Mouse (Mus musculus): Measurements from ENCODE around the gene Sncg.
"Not testable (repeated sequence)": the region's sequence is repeated elsewhere in the genome, so short reads cannot be mapped to it uniquely, and the experiment has no call there.

The Sncg gene

GRCm38 (mm10) chr14:34370921-34371320 lies 3.7 kb downstream of the Sncg start:
- no peak for DNase-seq (ENCODE audit: low read depth in 2 of 2, low spot score in 2 of 2)

DNA sequence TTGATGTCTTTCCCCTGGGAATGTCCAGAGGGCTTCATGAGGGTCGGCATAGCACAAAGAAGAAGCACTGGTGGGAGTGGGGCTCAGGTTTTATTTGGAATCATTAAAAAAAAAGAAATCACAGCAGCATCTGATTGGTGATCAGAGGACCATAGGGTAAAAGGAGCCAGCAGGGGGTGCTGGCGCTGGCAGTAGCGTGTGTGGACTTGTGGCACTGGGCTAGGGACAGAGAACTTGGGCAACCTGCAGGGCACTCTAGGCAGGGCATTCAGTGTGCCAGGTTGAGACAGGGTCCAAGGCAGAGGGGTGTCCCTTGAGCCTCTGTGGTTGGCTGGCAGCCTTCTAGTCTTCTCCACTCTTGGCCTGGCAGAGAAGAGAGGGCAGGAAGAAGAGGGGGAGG lies 4.4 kb downstream of the Sncg start:
- no peak for DNase-seq (ENCODE audit: low read depth in 2 of 2, low spot score in 2 of 2)

DNA sequence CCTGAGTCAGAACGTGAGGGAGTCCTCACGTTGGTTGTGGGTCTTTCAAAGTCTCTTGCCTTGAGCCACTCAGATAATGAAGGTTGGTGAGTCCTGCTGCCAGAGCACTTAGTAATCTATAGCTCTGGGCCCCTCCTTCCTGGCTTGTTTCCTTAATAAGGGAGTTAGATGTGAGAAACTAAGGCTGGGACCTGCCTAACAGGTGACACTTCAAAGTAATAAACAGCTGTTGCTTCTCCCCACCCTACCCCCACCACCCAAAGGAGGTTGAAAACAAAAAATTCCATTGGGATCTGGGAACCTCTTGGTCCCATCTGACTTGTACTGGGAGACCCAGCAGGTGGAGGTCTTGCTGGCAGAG lies 9.5 kb downstream of the Sncg start:
- no peak for DNase-seq (ENCODE audit: low read depth in 2 of 2, low spot score in 2 of 2)

DNA sequence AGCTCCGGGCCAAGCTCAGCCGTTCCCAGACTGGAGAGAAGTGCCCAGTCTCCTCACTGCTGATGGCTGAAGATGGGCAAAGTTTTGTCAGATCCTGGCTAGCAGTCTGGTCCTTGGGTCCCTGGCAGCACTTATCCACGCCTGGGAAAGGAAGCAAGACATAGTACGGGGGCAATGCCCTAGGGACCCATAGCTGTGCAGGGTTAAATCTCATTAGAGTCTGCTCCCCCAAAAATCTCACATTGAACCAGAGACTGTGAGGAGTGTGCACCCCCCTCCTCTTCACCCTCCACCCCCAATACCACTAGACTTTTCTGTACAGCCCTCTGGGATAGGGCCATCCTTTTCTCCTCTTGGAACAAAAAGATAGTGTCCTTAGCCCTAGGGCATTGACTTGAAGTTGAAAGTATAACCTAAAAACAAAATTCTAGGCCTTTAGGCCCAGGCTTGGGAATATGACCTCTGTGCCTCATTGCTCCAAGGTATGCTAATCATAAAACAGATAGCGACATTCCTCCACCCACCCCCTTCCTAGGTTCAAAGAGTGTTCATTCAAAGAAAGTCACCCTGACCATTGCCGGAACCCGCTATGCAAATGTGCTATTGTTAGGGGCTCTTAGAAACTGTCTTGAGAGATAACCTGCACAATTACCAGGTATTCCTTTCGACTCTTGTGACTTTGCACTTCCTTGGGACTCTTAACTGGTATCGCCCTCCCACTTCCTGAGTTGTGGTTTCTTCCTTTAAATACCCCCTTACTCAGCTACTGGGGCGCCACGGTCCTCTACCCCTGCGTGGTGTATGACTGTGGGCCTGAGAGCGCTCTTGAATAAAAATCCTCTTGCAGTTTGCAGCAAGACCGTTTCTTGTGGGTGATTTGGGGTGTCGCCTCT lies 10.1 kb downstream of the Sncg start:
- DNase-seq (ENCODE audit: low read depth in 2 of 2, low spot score in 2 of 2), result not testable (repeated sequence)

- peak; percentile 36 to 61 for DNase-seq (ENCODE audit: low read depth in 2 of 2, low spot score in 2 of 2)
Measured at GRCm38 (mm10) chr14:34363490-34364253, 10.9 kb downstream of the Sncg start.

GRCm38 (mm10) chr14:34362726-34363445 lies 11.7 kb downstream of the Sncg start:
- peak; percentile 21 to 45 for DNase-seq (ENCODE audit: low read depth in 2 of 2, low spot score in 2 of 2)

DNA sequence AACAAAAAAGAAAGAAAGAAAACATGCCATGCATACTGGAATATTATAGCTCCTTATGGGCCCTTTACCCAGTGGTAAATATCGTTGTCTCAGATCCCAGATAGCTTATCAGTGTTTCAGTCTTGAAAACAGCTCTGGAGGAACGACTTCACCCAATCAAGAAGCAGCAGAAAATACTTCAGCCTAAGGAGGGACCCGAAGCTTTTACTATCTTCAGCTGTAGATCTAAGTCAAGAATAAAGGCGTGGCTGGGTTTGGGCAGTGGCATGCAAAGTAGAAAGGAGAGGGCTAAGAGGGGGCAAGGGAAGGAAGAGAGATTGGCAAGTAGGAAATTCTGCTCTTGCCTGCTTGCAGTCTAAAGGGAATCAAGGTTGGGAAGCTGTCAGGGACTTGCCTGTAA lies 12.5 kb downstream of the Sncg start:
- no peak for DNase-seq (ENCODE audit: low read depth in 2 of 2, low spot score in 2 of 2)

- no peak for DNase-seq (ENCODE audit: low read depth in 2 of 2, low spot score in 2 of 2)
Measured at GRCm38 (mm10) chr14:34360251-34360650, 14.3 kb downstream of the Sncg start.

DNA sequence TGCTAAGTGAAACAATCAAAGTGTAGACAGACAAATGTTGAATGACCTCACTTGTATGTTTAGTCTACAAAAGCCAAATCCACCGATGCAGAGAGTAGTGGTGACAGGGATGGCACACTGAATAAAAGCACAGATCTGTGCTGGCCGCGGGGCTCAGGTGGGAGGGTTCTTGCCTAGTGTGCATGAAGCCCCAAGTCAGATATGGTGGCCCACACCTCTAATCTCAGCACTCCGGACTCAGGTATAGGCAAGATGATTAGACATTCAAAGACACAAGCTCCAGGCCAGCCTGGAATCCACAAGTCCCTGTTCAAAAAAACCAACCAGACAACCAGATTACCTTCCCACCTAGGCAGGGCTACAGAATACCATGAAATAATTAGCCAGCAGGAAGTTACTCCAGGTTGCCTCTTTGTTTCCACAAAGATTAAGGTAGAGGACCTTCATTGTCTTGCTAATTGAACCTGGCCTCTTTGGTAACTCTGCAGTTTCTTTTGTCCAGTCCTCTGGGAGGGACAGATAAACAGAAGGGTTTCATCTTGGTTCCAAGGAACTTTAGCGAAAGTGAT lies 14.8 kb downstream of the Sncg start:
- DNase-seq (ENCODE audit: low read depth in 2 of 2, low spot score in 2 of 2), result no peak

DNA sequence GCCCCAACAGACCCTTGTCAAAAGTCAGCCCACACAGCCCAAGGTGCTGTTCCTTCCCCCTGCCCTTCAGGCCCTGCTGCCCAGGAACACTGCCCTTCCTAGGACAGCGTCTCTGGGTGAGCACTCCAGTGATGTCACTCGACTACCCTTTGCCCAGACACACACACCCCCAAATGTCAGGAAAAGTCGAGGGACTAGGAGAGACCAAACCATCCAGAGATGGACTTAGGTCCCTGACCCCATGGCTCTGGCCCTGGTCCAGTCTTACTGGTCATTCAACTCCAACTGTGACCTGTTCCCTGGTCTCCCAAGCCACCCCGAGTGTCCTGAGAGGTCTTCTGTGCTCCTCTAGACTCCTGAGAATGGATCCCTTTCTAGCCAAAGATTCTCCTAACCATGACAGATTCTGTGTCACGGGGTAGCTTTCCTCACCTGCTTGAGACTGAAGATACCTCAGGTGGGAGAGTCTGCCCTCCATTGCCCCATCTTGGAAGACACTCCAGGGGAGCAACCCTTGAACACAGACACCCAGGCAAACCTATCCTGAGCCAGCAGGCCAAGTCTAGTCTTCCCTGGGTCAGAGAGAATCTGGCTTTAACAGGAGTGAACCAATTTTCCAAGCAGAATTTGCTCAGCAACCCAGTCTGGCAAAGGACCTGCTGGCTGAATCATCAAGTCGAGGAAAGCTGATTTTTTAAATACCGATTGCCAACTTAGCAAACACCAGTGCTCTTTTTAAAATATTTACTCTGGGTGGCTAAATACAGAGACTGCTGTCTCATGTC lies 16.7 kb downstream of the Sncg start:
- DNase-seq (ENCODE audit: low read depth in 2 of 2, low spot score in 2 of 2), result no peak

GRCm38 (mm10) chr14:34355301-34355700 lies 19.3 kb downstream of the Sncg start, which contains the start of gene Fam25c:
Fam25c (minus strand) TSS chr14:34355433.
- DNase-seq (ENCODE audit: low read depth in 2 of 2, low spot score in 2 of 2), result no peak

- DNase-seq (ENCODE audit: low read depth in 2 of 2, low spot score in 2 of 2), result no peak
Measured at GRCm38 (mm10) chr14:34354456-34354855, 20.1 kb downstream of the Sncg start.

DNA sequence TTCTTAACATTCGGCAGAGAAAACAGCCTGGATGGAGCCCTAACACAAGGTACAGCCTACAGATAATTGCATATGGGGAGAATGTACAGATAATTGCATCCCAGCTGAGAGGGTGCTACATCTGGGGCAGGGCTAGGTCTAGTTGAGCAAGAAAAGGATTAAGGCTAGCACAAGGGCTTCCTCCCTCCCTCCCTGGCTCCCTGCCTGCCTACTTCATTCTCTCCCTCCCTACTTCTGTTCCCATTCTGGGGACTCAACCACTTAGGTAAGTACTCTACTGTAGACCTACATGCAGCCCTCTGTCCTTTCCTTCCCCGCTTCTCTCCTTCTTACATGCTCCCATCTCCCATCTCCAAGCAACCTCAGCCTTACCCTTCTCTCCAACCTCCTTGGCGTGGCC lies 21.3 kb downstream of the Sncg start:
- DNase-seq (ENCODE audit: low read depth in 2 of 2, low spot score in 2 of 2), result no peak

- DNase-seq (ENCODE audit: low read depth in 2 of 2, low spot score in 2 of 2), result no peak
Measured at GRCm38 (mm10) chr14:34352523-34352922, 22.1 kb downstream of the Sncg start.

DNA sequence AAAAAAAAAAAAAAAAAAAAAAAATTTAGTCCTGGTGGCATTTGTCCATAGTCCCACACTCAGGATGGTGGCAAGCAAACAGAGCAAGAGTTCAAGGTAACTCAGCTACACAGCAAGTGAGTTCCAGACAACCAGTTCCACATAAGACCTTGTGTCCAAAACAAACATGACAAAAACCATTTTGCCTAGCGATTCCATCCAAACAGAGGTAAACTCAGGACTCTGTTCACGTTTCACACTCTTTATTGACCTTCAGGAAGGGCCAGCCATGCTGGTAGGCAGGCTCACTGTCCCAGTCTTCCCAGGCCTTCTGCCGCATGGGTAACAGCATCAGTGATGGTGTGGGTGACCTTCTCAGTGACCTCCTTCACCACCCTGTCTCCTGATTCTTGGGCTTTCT lies 22.9 kb downstream of the Sncg start:
- DNase-seq (ENCODE audit: low read depth in 2 of 2, low spot score in 2 of 2), result no peak

DNA sequence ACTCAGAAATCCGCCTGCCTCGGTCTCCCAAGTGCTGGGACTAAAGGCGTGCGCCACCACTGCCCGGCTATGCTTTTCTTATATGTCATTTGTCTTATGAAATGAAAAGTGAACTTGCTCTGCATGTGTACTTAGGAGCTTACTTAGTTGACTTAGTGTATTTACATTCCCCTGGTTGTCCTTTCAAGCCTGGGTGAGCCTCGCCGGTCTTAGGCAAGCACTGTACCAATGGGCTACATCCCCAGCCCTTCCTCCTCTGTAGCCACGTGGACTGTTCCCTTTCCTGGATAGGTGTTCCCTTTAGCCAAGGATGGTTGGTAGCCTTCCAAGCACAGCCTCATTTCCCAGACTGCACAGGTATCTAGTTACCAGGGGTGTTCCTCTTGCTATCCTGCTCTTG lies 25.6 kb downstream of the Sncg start:
- DNase-seq (ENCODE audit: low read depth in 2 of 2, low spot score in 2 of 2), result no peak

- no peak for DNase-seq (ENCODE audit: low read depth in 2 of 2, low spot score in 2 of 2)
Measured at GRCm38 (mm10) chr14:34348301-34348700, 26.3 kb downstream of the Sncg start.

GRCm38 (mm10) chr14:34347084-34347483 lies 27.5 kb downstream of the Sncg start:
- no peak for DNase-seq (ENCODE audit: low read depth in 2 of 2, low spot score in 2 of 2)

GRCm38 (mm10) chr14:34345771-34346566 lies 28.6 kb downstream of the Sncg start:
- no peak for DNase-seq (ENCODE audit: low read depth in 2 of 2, low spot score in 2 of 2)

DNA sequence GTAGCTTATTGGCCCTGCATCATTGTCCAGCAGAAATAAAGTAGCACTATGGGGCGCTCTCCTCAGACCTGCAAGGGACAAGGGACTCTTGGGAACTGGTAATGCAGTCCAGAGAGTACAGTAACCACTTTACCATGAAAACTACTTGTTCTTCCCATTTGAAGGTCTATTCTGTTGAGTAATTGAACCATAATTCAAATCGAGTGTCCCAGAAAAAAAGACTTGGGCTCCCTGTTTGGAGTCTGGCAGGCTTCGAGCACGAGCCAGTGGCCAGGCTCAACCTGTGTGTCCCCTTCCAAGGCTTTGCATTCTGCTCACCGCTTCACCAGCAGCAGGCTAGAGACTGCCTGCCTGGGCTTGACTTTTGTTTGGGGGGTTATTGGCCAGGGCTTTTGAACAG lies 30.2 kb downstream of the Sncg start:
- no peak for DNase-seq (ENCODE audit: low read depth in 2 of 2, low spot score in 2 of 2)
